Mouse (Mus musculus) liver, embryonic 14.5 days (tissue): ENCODE data around the gene Mrpl43. TPM values are rescaled to one million over a fixed set of nuclear protein-coding genes. Genes with fewer than 3 reads are reported as not detected.
A peak's percentile ranks its signal among the peaks of the same experiment; 100 is the strongest.

Source experiments
- ATAC-seq: fragments of 200-750 bp; cut with Nextera tagmentation; 2 replicates; pipeline ENCODE4 v1.8.0; 2017; ENCODE audit warnings: moderate number of reproducible peaks, mild to moderate bottlenecking, moderate library complexity; ENCODE audit not compliant: insufficient read depth
- DNase-seq, 3 experiments: peaks; one replicate each; pipeline ENCODE4 v3.0.0-alpha.2; 2012 to 2013; ENCODE audit warnings: low read depth in 3 of 3, low spot score in 3 of 3
- H3K27ac ChIP-seq: fragments of 300-500 bp; sonication (generic); 2 replicates; pipeline ENCODE4 v1.5.1; 2014; ENCODE audit warnings: moderate library complexity, mild to moderate bottlenecking, control low read depth, inconsistent platforms
- H3K27me3 ChIP-seq: fragments of 300-500 bp; sonication (generic); 2 replicates; pipeline ENCODE4 v1.6.1; 2014; ENCODE audit warnings: mild to moderate bottlenecking, low read length, moderate library complexity; ENCODE audit not compliant: control insufficient read depth, insufficient read depth
- H3K36me3 ChIP-seq: fragments of 300-500 bp; sonication (generic); replicated peaks from 2 replicates; pipeline ENCODE4 v1.6.1; 2014; ENCODE audit warnings: low read depth; ENCODE audit not compliant: control insufficient read depth, insufficient read depth
- H3K4me1 ChIP-seq, 2 experiments: fragments of 200-500 bp in 1 of 2; fragments of 300-500 bp in 1 of 2; sonication (generic) in 1 of 2; replicated peaks; 2 replicates each; pipeline ENCODE4 v1.6.1; 2012 to 2014; ENCODE audit warnings: antibody characterized with exemption in 1 of 2, inconsistent platforms in 1 of 2, low read length in 1 of 2; ENCODE audit not compliant: control insufficient read depth in 2 of 2, insufficient read depth in 2 of 2
- H3K4me2 ChIP-seq: fragments of 300-500 bp; sonication (generic); 2 replicates; pipeline ENCODE4 v1.6.1; 2014; ENCODE audit warnings: low read depth, mild to moderate bottlenecking, control low read depth, moderate library complexity
- H3K4me3 ChIP-seq, 2 experiments: fragments of 200-500 bp in 1 of 2; fragments of 300-500 bp in 1 of 2; sonication (generic) in 1 of 2; 2 replicates each; pipeline ENCODE4 v1.5.1; 2012 to 2014; ENCODE audit warnings: low read depth in 2 of 2, low read length in 2 of 2, mild to moderate bottlenecking in 2 of 2, control low read depth in 1 of 2, inconsistent platforms in 1 of 2, moderate library complexity in 1 of 2; ENCODE audit not compliant: insufficient read depth in 1 of 2
- H3K9ac ChIP-seq: fragments of 300-500 bp; sonication (generic); replicated peaks from 2 replicates; pipeline ENCODE4 v1.6.1; 2014; ENCODE audit warnings: mild to moderate bottlenecking, control low read depth, moderate library complexity
- H3K9me3 ChIP-seq: fragments of 300-500 bp; sonication (generic); 2 replicates; pipeline ENCODE4 v1.6.1; 2016; ENCODE audit warnings: low read length, mixed read lengths; ENCODE audit not compliant: control insufficient read depth
- CTCF ChIP-seq: IDR thresholded peaks from 2 replicates; pipeline ENCODE4 v1.5.1; 2016; ENCODE audit warnings: antibody characterized with exemption, low read depth, control low read depth
- EP300 ChIP-seq: IDR thresholded peaks from 2 replicates; pipeline ENCODE4 v1.6.1; 2016; ENCODE audit warnings: antibody characterized with exemption, low read depth
- WGBS: fragments of 180-500 bp; shearing (Covaris S2); extraction: QIAGEN DNeasy Blood & Tissue Kit; methylation state at CpG from one replicate; pipeline ENCODE4 v1.1.7; 2014; ENCODE audit not compliant: insufficient replicate concordance; 5-methylcytosine and 5-hydroxymethylcytosine counted together
- polyA plus RNA-seq, 2 experiments: library from polyadenylated mRNA; depleted of rRNA in 1 of 2; stranded (reverse) in 1 of 2; unstranded in 1 of 2; fragments of >200 nt; fragmentation: Nextera tagmentation in 1 of 2; extraction: Ambion mirVana in 1 of 2; gene quantifications; 2 replicates each; pipeline versions ENCODE4 v1.2.1 to v1.2.3; 2012 to 2014

The Mrpl43 gene
- polyA plus RNA-seq, 2 experiments: 19.6 to 28.9 TPM

DNA sequence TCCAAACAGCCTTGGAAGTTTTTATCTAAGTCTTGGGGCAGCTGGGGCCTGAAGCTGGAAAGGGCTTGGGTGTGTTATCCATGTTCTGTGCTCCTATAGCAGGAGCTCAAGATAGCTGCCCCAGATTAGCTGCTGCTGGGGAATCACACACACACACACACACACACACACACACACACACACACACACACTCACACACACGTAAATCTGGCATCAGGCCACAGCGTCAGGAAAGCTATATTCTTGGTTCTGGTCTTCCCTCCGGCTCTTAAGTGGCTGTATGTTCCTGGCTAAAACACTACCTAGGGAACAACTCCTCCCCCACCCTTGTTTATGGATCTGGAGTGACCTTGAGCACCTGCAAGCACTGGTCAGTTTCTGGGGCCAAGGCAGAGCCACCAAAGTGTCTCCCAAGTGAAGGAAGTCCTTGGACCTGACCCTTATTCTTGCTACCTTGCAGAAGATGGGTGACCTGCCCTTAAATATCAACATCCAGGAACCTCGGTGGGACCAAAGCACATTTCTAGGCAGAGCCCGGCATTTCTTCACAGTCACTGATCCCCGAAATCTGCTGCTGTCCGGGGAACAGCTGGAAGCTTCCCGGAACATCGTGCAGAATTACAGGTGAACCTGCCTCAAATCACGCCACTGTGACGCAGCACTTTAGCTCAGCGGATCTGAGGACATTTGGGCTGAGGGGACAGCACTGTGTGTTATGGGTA, 42.6 kb upstream of the Mrpl43 start:
- Histone ChIP-seq H3K4me2 (peak overlapping the region; percentile 59), H3K27me3 (peaks cover 23% of the 10 kb centered on the region), H3K27ac (no peak overlapping the region), H3K4me1 (peaks cover 0 to 19% of the 10 kb centered on the region in 2 experiments; a peak in 2 of 4 replicates), H3K36me3 (no peaks in the 10 kb centered on the region), H3K9ac (no peak overlapping the region), H3K9me3 (no peaks in the 10 kb centered on the region), H3K4me3 (peak overlapping the region in 1 of 2 experiments; percentile 61; a peak in 1 of 4 replicates)
- WGBS: 73% methylated on average over 12 of the region's 12 CpGs
- TF ChIP-seq CTCF (no peak), EP300 (no peak)
- DNase-seq (no peak), ATAC-seq (no peak)

DNA sequence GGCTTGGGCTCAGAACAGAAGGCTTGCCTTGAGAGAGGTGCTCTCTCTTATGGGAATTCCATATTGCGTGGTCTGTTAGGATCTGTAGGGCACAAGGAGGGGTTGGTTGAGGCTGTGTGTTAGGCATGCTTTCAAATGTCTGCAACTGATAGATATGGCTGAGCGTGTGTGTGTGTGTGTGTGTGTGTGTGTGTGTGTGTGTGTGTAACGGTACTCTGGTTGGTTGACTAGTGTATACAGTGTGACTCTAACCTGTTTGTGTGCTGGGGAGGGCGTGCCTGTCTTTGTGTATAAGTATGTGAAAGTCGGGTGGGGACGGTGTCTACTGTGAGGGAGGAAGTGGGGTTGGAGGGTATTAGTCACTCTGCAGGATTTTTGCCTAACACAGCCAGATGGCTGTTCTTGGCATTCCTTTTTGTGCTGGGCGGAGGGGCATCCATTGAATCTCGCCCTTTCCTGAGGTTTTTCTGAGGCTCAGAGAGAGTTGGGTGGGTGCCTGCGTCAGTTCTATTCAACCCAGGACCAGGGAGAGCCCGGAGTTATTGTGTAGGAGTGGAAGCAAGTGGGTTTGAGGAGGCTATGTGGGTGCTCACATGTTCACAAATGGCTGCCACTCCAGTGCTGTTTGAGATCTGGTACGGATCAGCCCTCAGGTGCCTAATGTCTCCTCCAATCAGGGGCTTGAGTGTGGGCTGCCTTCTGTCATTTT, 41.8 kb upstream of the Mrpl43 start:
- Histone ChIP-seq H3K4me3 (peak overlapping the region; percentile 38 to 61), H3K27me3 (peaks cover 23% of the 10 kb centered on the region), H3K27ac (peak overlapping the region; percentile 49), H3K4me2 (peak overlapping the region; percentile 59), H3K9ac (peak overlapping the region; percentile 59), H3K9me3 (no peaks in the 10 kb centered on the region), H3K36me3 (no peaks in the 10 kb centered on the region), H3K4me1 (peaks cover 0 to 19% of the 10 kb centered on the region in 2 experiments; a peak in 2 of 4 replicates)
- ATAC-seq (peak; percentile 77), DNase-seq (peak in 2 of 3 experiments; percentile 20 to 54)
- TF ChIP-seq EP300 (peak; percentile 52), CTCF (no peak)
- 27% methylated on average over 11 of the region's 11 CpGs for WGBS

DNA sequence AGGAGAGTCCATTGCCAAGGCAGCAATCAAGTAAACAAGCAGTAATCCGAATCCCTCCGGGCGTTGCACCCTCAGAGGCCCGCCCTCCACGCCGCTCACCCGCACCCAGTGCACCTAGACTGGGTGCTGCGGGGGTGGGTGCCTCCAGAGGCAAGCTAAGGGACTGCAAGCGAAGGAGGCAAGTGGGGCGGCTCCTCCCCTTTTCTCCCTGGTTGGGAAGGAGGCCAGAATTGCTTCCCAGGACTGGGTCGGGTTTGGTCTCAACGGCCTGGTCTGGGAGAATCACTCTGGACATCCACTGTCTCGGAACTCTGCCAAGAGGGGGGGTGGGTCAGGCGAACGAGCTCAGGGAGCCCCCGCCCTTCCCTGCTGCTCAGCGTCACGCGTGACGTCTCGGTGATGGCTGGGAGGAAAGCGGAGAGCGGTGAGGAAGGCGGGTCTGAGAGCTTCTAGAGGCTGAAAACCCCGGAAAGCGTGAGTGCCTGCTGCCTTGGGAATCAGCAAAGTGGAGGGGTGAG, 41.2 kb upstream of the Mrpl43 start, which contains the start of gene Sfxn3:
Gene Sfxn3 (plus strand): TSS at position 87 of the 518 bp plus-strand sequence.
- peaks cover 0 to 19% of the 10 kb centered on the region in 2 experiments; a peak in 2 of 4 replicates for H3K4me1 ChIP-seq
- peak within 1 kb of the TSS; percentile 59 for H3K4me2 ChIP-seq
- WGBS: under 1% methylated on average over 26 of the region's 26 CpGs
- H3K27ac ChIP-seq: peak within 1 kb of the TSS; percentile 49
- H3K4me3 ChIP-seq: peak within 1 kb of the TSS; percentile 38 to 61
- TF ChIP-seq EP300 (no peak), CTCF (peak; percentile 94)
- H3K9ac ChIP-seq: peak within 1 kb of the TSS; percentile 59
- ATAC-seq (peak; percentile 86), DNase-seq (peak; percentile 38 to 77 (median 50))
- H3K27me3 ChIP-seq: peaks cover 23% of the 10 kb centered on the region
- H3K9me3 ChIP-seq: no peaks in the 10 kb centered on the region
- no peaks in the 10 kb centered on the region for H3K36me3 ChIP-seq

DNA sequence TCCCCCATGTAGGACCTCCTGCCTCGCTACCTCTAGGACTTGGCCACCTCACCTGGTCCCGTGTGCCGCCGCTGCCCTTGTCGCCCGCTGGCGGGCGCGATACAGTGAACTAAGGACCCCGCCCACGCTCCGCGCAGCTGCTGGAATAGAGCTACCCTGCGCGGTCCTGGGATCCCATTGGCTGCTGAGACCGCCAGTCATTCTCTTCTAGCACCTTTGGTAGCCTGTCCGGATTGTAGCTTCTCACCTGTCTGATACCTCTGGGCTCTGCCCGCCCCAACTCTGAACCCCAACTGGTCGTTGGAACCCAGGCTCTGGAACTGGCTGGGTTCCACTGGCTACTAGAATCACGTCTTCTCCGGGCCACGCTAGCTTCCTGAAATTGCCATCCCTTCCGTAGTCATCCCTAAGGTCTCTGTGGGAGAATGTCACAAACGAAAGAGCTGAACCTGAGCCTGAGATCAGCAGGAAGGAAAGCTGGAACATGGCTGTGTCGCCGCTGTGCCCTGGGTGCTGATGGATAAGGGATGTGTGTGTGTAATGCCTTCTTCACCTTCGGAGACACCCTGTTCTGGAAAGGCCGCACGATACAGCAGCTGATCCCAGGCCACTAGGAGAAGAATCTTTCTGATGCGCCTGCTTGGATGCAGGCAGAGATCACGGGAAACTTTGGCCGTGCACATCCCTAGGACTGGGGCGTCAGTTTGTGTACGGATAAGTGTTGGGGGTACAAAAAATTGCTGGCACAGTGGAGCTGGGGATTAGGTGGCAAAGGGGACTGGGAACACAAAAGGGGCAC, 40.5 kb upstream of the Mrpl43 start:
- Histone ChIP-seq H3K4me1 (peaks cover 0 to 19% of the 10 kb centered on the region in 2 experiments; a peak in 2 of 4 replicates), H3K27me3 (peaks cover 23% of the 10 kb centered on the region), H3K4me2 (peak overlapping the region; percentile 59), H3K36me3 (no peaks in the 10 kb centered on the region), H3K27ac (no peak overlapping the region), H3K9ac (no peak overlapping the region), H3K4me3 (peak overlapping the region; percentile 38 to 61), H3K9me3 (no peaks in the 10 kb centered on the region)
- TF ChIP-seq EP300 (no peak), CTCF (peak; percentile 34)
- WGBS: 5% methylated on average over 34 of the region's 34 CpGs
- DNase-seq (peak in 2 of 3 experiments; percentile 30 to 66), ATAC-seq (peak; percentile 38; the same call in 1 of the 2 replicates)
